Mouse (Mus musculus) urinary bladder, adult 18-20 months (tissue): ENCODE measurements around the gene Flvcr2.

Experiments
- DNase-seq, 2 experiments: peaks; one replicate each; pipeline ENCODE4 v3.0.0; 2022; ENCODE audit warnings: low spot score in 2 of 2, mixed read lengths in 2 of 2

Gene Flvcr2

GRCm38 (mm10) chr12:85859111-85859510, 112.8 kb downstream of the Flvcr2 start:
- no peak for DNase-seq

GRCm38 (mm10) chr12:85859511-85860189, 113.3 kb downstream of the Flvcr2 start:
- DNase-seq: peak in 1 of 2 experiments; percentile 25

GRCm38 (mm10) chr12:85862514-85862913, 116.2 kb downstream of the Flvcr2 start:
- peak in 1 of 2 experiments; percentile 2 for DNase-seq
